In the genomic region with DNA sequence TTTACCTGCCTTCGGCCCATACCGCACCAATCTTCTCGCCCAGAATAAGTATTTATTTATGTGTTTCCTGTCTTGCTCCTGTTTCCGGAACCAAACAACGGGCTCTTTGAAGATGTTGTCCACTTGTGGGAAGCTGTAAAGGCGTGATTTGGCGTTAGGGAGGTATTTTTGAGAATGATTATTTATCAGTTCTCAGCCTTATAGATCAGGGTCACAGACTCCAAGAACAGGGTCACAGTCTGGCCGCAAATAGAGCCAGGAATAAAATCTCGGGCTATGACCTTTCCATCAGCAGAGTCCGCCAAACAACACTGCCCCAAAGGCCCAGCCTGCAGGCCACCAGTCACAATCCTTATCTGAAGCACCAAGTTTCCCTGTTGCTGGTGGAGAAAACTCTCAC, we compare ENCODE assay signal across 10 mouse cellular contexts. TPM values are rescaled to one million over a fixed set of nuclear protein-coding genes. Genes with fewer than 3 reads are reported as not detected.
DNase-seq lines count a peak whose midpoint lies in the region; ATAC-seq and TF ChIP-seq lines count a peak whose summit lies in the region.
"Had no signal": no experiment of that assay in that cellular context is flagged by ENCODE, and none has a peak within 500 bp of the region (broad histone marks: within the 10 kb centered on the region; RNA-seq: fewer than 3 reads in every experiment).

Gene Slc6a2, plus strand, starts transcription at position 301 of the 400 bp plus-strand sequence.

- H3K4me3 ChIP-seq in lung, adult 2 months (replicated peaks; ENCODE audit: extremely low read depth, low read depth, low read length), result no peak within 1 kb of the TSS
- peak within 1 kb of the TSS; percentile 33 for H3K4me3 ChIP-seq in intestine, embryonic 15.5 days (replicated peaks)
- H3K4me3 ChIP-seq in neural tube, embryonic 15.5 days (replicated peaks), result peak within 1 kb of the TSS; percentile 42
- H3K4me3 ChIP-seq in cerebellum, adult 2 months (replicated peaks; ENCODE audit: insufficient read depth, low read depth, low read length), result no peak within 1 kb of the TSS

- no peak for ATAC-seq in intestine, embryonic 15.5 days
- no peak for ATAC-seq in neural tube, embryonic 15.5 days (ENCODE audit: low FRiP score)
- ATAC-seq: activated CD4-positive, CD25-positive, alpha-beta regulatory T cell, adult 4 months had no signal

- DNase-seq in adrenal gland, postnatal 14 days, result no peak
- no peak for DNase-seq in adrenal gland, adult (ENCODE audit: inconsistent age in 2 of 2, low spot score in 1 of 2)
- no peak for DNase-seq in lung, adult 2 months
- DNase-seq in lung, postnatal 36 days, result no peak
- DNase-seq in spleen, postnatal 4 days (ENCODE audit: low spot score in 2 of 2), result no peak
- DNase-seq in cerebellum, adult 2 months, result no peak
- DNase-seq: kidney, postnatal 10 days had no signal

- no peak for TF ChIP-seq POLR2A in lung, adult 2 months (IDR thresholded peaks at IDR 0.05; ENCODE audit: borderline replicate concordance, extremely low read depth, low read depth, low read length)
- TF ChIP-seq POLR2A in cerebellum, adult 2 months (IDR thresholded peaks at IDR 0.05; ENCODE audit: borderline replicate concordance, insufficient read depth, low read length), result no peak

- no peaks in the 10 kb centered on the region for H3K9me3 ChIP-seq in intestine, embryonic 15.5 days
- H3K9me3 ChIP-seq in neural tube, embryonic 15.5 days (replicated peaks), result no peaks in the 10 kb centered on the region

- H3K4me1 ChIP-seq in lung, adult 2 months (ENCODE audit: control insufficient read depth, insufficient read depth, low read length), result no peaks in the 10 kb centered on the region
- H3K4me1 ChIP-seq in intestine, embryonic 15.5 days (replicated peaks), result peaks cover 11% of the 10 kb centered on the region
- H3K4me1 ChIP-seq in neural tube, embryonic 15.5 days, result peaks cover 13% of the 10 kb centered on the region
- H3K4me1 ChIP-seq in cerebellum, adult 2 months (ENCODE audit: control insufficient read depth, insufficient read depth, low read length), result no peaks in the 10 kb centered on the region; the same call in 1 of the 2 replicates

- H3K9ac ChIP-seq in intestine, embryonic 15.5 days, result no peak within 1 kb of the TSS
- H3K9ac ChIP-seq in neural tube, embryonic 15.5 days (replicated peaks), result peak within 1 kb of the TSS; percentile 23; the same call in 1 of the 2 replicates

- H3K27ac ChIP-seq in intestine, embryonic 15.5 days, result no peak within 1 kb of the TSS
- no peak within 1 kb of the TSS for H3K27ac ChIP-seq in neural tube, embryonic 15.5 days (replicated peaks)
- H3K27ac ChIP-seq in cerebellum, adult 2 months (ENCODE audit: insufficient read depth, low read length), result no peak within 1 kb of the TSS

- peaks cover 45% of the 10 kb centered on the region for H3K27me3 ChIP-seq in intestine, embryonic 15.5 days (replicated peaks)
- peaks cover 59% of the 10 kb centered on the region for H3K27me3 ChIP-seq in neural tube, embryonic 15.5 days (replicated peaks)
- H3K27me3 ChIP-seq in cerebellum, adult 2 months (ENCODE audit: control insufficient read depth, insufficient read depth, low read length), result peaks cover 2% of the 10 kb centered on the region; the same call in 1 of the 2 replicates

- H3K4me2 ChIP-seq in intestine, embryonic 15.5 days (replicated peaks), result peak within 1 kb of the TSS; percentile 78
- peak within 1 kb of the TSS; percentile 88 for H3K4me2 ChIP-seq in neural tube, embryonic 15.5 days

- WGBS in lung, adult 2 months, result 46% methylated on average over 10 of the region's 10 CpGs
- 65% methylated on average over 10 of the region's 10 CpGs for WGBS in intestine, embryonic 15.5 days
- WGBS in neural tube, embryonic 15.5 days, result 79% methylated on average over 10 of the region's 10 CpGs
- 84% methylated on average over 10 of the region's 10 CpGs for WGBS in cerebellum, adult 2 months

- H3K36me3 ChIP-seq in intestine, embryonic 15.5 days, result no peaks in the 10 kb centered on the region
- H3K36me3 ChIP-seq in neural tube, embryonic 15.5 days, result no peaks in the 10 kb centered on the region

- no peak for TF ChIP-seq CTCF in lung, adult 2 months (IDR thresholded peaks at IDR 0.05; ENCODE audit: insufficient read depth, low read length)
- no peak for TF ChIP-seq CTCF in cerebellum, adult 2 months (IDR thresholded peaks at IDR 0.05; ENCODE audit: borderline replicate concordance, insufficient read depth, low read depth, low read length)

RNA-seq across cellular contexts. Expression of gene Slc6a2, which starts in this region (rescaled TPM):
- total RNA-seq in adrenal gland, postnatal 14 days (2021), result 11.6 and 33.7 TPM in 2 replicates
- polyA plus RNA-seq in lung, adult 2 months (2012; rRNA removed), result 10.9 and 13.6 TPM in 2 replicates
- polyA plus RNA-seq in intestine, embryonic 15.5 days (2015; fragmentation: Nextera tagmentation; extraction: Ambion mirVana), result 0.71 and 1.3 TPM in 2 replicates
- 0.09 TPM in 1 of 2 replicates, not detected in the other for polyA plus RNA-seq in neural tube, embryonic 15.5 days (2015; fragmentation: Nextera tagmentation; extraction: Ambion mirVana)
- 2.0 and 3.0 TPM in 2 replicates for polyA plus RNA-seq in cerebellum, adult 2 months (2012; rRNA removed)
- polyA plus RNA-seq: activated CD4-positive, CD25-positive, alpha-beta regulatory T cell, adult 4 months had no signal

Comparison
In these comparisons a context has a peak if more than half of its experiments do, and no peak if none do; other contexts are left out.
1. H3K4me3 ChIP-seq: peak in intestine, embryonic 15.5 days (single experiment) and neural tube, embryonic 15.5 days (single experiment); none in lung, adult 2 months (single experiment) and cerebellum, adult 2 months (single experiment).